In genomic region chr13:91753724-91754123, GRCm38 (mm10) we compare ENCODE assay signal across 18 mouse cellular contexts. TPM values are rescaled to one million over a fixed set of nuclear protein-coding genes. Genes with fewer than 3 reads are reported as not detected.
A peak's percentile ranks its signal among the peaks of the same experiment; 100 is the strongest.
DNase-seq lines count a peak whose midpoint lies in the region; ATAC-seq and TF ChIP-seq lines count a peak whose summit lies in the region.
"Had no signal": no experiment of that assay in that cellular context is flagged by ENCODE, and none has a peak within 500 bp of the region (broad histone marks: within the 10 kb centered on the region; RNA-seq: fewer than 3 reads in every experiment).

No protein-coding gene starts in this region.

- H3K9me3 ChIP-seq in hindbrain, postnatal 0 days (ENCODE audit: low read length): no peaks in the 10 kb centered on the region
- H3K9me3 ChIP-seq in hindbrain, embryonic 13.5 days: no peaks in the 10 kb centered on the region
- no peaks in the 10 kb centered on the region for H3K9me3 ChIP-seq in neural tube, embryonic 15.5 days (replicated peaks)
- H3K9me3 ChIP-seq: heart, embryonic 15.5 days; limb, embryonic 15.5 days had no signal

- H3K36me3 ChIP-seq in hindbrain, postnatal 0 days (ENCODE audit: insufficient read depth, low read length): no peaks in the 10 kb centered on the region
- no peaks in the 10 kb centered on the region for H3K36me3 ChIP-seq in hindbrain, embryonic 13.5 days
- H3K36me3 ChIP-seq in neural tube, embryonic 15.5 days: no peaks in the 10 kb centered on the region
- H3K36me3 ChIP-seq: heart, embryonic 15.5 days; limb, embryonic 15.5 days had no signal

- peak; percentile 9 to 40 for DNase-seq in cerebellum, postnatal 10 days
- no peak for DNase-seq in cerebellum, adult 8-10 months
- DNase-seq in hindbrain, postnatal 0 days (ENCODE audit: low spot score): peak; percentile 39
- no peak for DNase-seq in neural tube, embryonic 10.5 days (ENCODE audit: extremely low spot score, low spot score)
- no peak for DNase-seq in spleen, postnatal 36 days (ENCODE audit: low spot score in 2 of 2)
- no peak for DNase-seq in MN1 (ENCODE audit: low spot score)
- DNase-seq: adrenal gland, postnatal 10 days; cerebellum, adult 9-11 months; kidney, adult 9 months; lung, adult 2 months; right cerebral cortex, adult 18-20 months had no signal

- H3K4me3 ChIP-seq in hindbrain, postnatal 0 days (ENCODE audit: low read length): no peak overlapping the region
- H3K4me3 ChIP-seq in hindbrain, embryonic 13.5 days: no peak overlapping the region
- no peak overlapping the region for H3K4me3 ChIP-seq in neural tube, embryonic 15.5 days (replicated peaks)
- H3K4me3 ChIP-seq: erythroblast, embryonic 14.5 days; heart, embryonic 15.5 days; limb, embryonic 15.5 days had no signal

- ATAC-seq in hindbrain, postnatal 0 days: peak; percentile 76; the same call in 1 of the 2 replicates
- ATAC-seq in hindbrain, embryonic 13.5 days (ENCODE audit: low FRiP score): no peak
- peak; percentile 45; the same call in 1 of the 2 replicates for ATAC-seq in neural tube, embryonic 15.5 days (ENCODE audit: low FRiP score)

- no peak overlapping the region for H3K4me2 ChIP-seq in hindbrain, postnatal 0 days (ENCODE audit: low read depth, low read length)
- no peak overlapping the region for H3K4me2 ChIP-seq in hindbrain, embryonic 13.5 days
- no peak overlapping the region for H3K4me2 ChIP-seq in neural tube, embryonic 15.5 days
- H3K4me2 ChIP-seq: heart, embryonic 15.5 days; limb, embryonic 15.5 days had no signal

- H3K27me3 ChIP-seq in hindbrain, postnatal 0 days (ENCODE audit: insufficient read depth, low read length): no peaks in the 10 kb centered on the region
- H3K27me3 ChIP-seq in hindbrain, embryonic 13.5 days: no peaks in the 10 kb centered on the region
- H3K27me3 ChIP-seq in neural tube, embryonic 15.5 days (replicated peaks): no peaks in the 10 kb centered on the region
- H3K27me3 ChIP-seq: heart, embryonic 15.5 days; limb, embryonic 15.5 days had no signal

- WGBS in hindbrain, postnatal 0 days: 25% methylated on average over 4 of the region's 4 CpGs
- WGBS in hindbrain, embryonic 13.5 days: 57% methylated on average over 4 of the region's 4 CpGs
- WGBS in neural tube, embryonic 15.5 days: 48% methylated on average over 4 of the region's 4 CpGs

- no peak overlapping the region for H3K27ac ChIP-seq in hindbrain, postnatal 0 days
- H3K27ac ChIP-seq in hindbrain, embryonic 13.5 days: no peak overlapping the region
- H3K27ac ChIP-seq in neural tube, embryonic 15.5 days (replicated peaks): no peak overlapping the region
- H3K27ac ChIP-seq: heart, embryonic 15.5 days; limb, embryonic 15.5 days had no signal

- H3K9ac ChIP-seq in hindbrain, postnatal 0 days (replicated peaks; ENCODE audit: low read length): no peak overlapping the region
- H3K9ac ChIP-seq in hindbrain, embryonic 13.5 days: no peak overlapping the region
- H3K9ac ChIP-seq in neural tube, embryonic 15.5 days (replicated peaks): no peak overlapping the region
- H3K9ac ChIP-seq: heart, embryonic 15.5 days; limb, embryonic 15.5 days had no signal

- no peaks in the 10 kb centered on the region for H3K4me1 ChIP-seq in hindbrain, postnatal 0 days (ENCODE audit: insufficient read depth, low read length)
- H3K4me1 ChIP-seq in hindbrain, embryonic 13.5 days (replicated peaks): no peaks in the 10 kb centered on the region
- no peaks in the 10 kb centered on the region for H3K4me1 ChIP-seq in neural tube, embryonic 15.5 days
- H3K4me1 ChIP-seq: heart, embryonic 15.5 days had no signal

- no peak for TF ChIP-seq CTCF in hindbrain, postnatal 0 days (IDR thresholded peaks at IDR 0.05; ENCODE audit: low read depth)

RNA-seq across cellular contexts. Expression of gene Acot12, which starts 12.4 kb away (rescaled TPM):
- total RNA-seq in hindbrain, postnatal 0 days (2014; rRNA removed): 0.16 TPM in 1 of 2 replicates, not detected in the other
- polyA plus RNA-seq in hindbrain, postnatal 0 days (2015; fragmentation: Nextera tagmentation; extraction: Ambion mirVana): 0.55 and 0.96 TPM in 2 replicates
- not detected in 2 replicates for polyA plus RNA-seq in hindbrain, embryonic 13.5 days (2015; fragmentation: Nextera tagmentation; extraction: Ambion mirVana)
- 0.17 and 0.41 TPM in 2 replicates for polyA plus RNA-seq in neural tube, embryonic 15.5 days (2015; fragmentation: Nextera tagmentation; extraction: Ambion mirVana)
- total RNA-seq: granulocyte monocyte progenitor cell, adult 5-6 weeks had no signal
- polyA plus RNA-seq: erythroblast, embryonic 14.5 days; limb, embryonic 15.5 days; lung, adult 2 months; spleen, adult 2 months had no signal

RNA-seq across cellular contexts. Expression of gene Zcchc9, which starts 53.8 kb away (rescaled TPM):
- 6.7 and 10.4 TPM in 2 replicates for total RNA-seq in hindbrain, postnatal 0 days (2014; rRNA removed)
- polyA plus RNA-seq in hindbrain, postnatal 0 days (2015; fragmentation: Nextera tagmentation; extraction: Ambion mirVana): 14.9 and 15.1 TPM in 2 replicates
- 20.9 and 21.1 TPM in 2 replicates for polyA plus RNA-seq in hindbrain, embryonic 13.5 days (2015; fragmentation: Nextera tagmentation; extraction: Ambion mirVana)
- polyA plus RNA-seq in neural tube, embryonic 15.5 days (2015; fragmentation: Nextera tagmentation; extraction: Ambion mirVana): 18.7 and 19.7 TPM in 2 replicates

Comparison
In these comparisons a context has a peak if more than half of its experiments do, and no peak if none do; other contexts are left out.
1. DNase-seq: peak in cerebellum, postnatal 10 days (2 of 2) and hindbrain, postnatal 0 days (single experiment); none in cerebellum, adult 8-10 months (single experiment), neural tube, embryonic 10.5 days (single experiment), spleen, postnatal 36 days (0 of 2) and MN1 (single experiment).